Mouse (Mus musculus) stomach, embryonic 15.5 days (tissue): ENCODE data around the gene Sult1a1. TPM values are rescaled to one million over a fixed set of nuclear protein-coding genes. Genes with fewer than 3 reads are reported as not detected.
"Not testable (repeated sequence)": the region's sequence is repeated elsewhere in the genome, so short reads cannot be mapped to it uniquely, and the experiment has no call there.

Experiments
- ATAC-seq: fragments of 200-750 bp; cut with Nextera tagmentation; 2 replicates; pipeline ENCODE4 v1.8.0; 2017; ENCODE audit warnings: low read depth, moderate number of reproducible peaks, moderate TSS enrichment; ENCODE audit not compliant: insufficient read depth, low FRiP score
- H3K27ac ChIP-seq: fragments of 300-500 bp; sonication (generic); 2 replicates; pipeline ENCODE4 v1.5.1; 2015; ENCODE audit warnings: mild to moderate bottlenecking, inconsistent platforms
- H3K27me3 ChIP-seq: fragments of 300-500 bp; sonication (generic); replicated peaks from 2 replicates; pipeline ENCODE4 v1.6.1; 2015; ENCODE audit warnings: inconsistent platforms
- H3K36me3 ChIP-seq: fragments of 300-500 bp; sonication (generic); 2 replicates; pipeline ENCODE4 v1.6.1; 2015; ENCODE audit warnings: inconsistent platforms
- H3K4me1 ChIP-seq: fragments of 300-500 bp; sonication (generic); 2 replicates; pipeline ENCODE4 v1.6.1; 2015; ENCODE audit warnings: inconsistent platforms
- H3K4me2 ChIP-seq: fragments of 300-500 bp; sonication (generic); 2 replicates; pipeline ENCODE4 v1.6.1; 2015; ENCODE audit warnings: mild to moderate bottlenecking, inconsistent platforms
- H3K4me3 ChIP-seq: fragments of 300-500 bp; sonication (generic); replicated peaks from 2 replicates; pipeline ENCODE4 v1.5.1; 2015; ENCODE audit warnings: inconsistent platforms
- H3K9ac ChIP-seq: fragments of 300-500 bp; sonication (generic); 2 replicates; pipeline ENCODE4 v1.6.1; 2015; ENCODE audit warnings: inconsistent platforms
- H3K9me3 ChIP-seq: fragments of 300-500 bp; sonication (generic); 2 replicates; pipeline ENCODE4 v1.6.1; 2016; ENCODE audit warnings: inconsistent platforms
- WGBS: fragments of 180-500 bp; shearing (Covaris S2); methylation state at CpG from one replicate; pipeline ENCODE4 v1.1.7; 2015; 5-methylcytosine and 5-hydroxymethylcytosine counted together
- polyA plus RNA-seq: library from polyadenylated mRNA; unstranded; fragments of >200 nt; fragmentation: Nextera tagmentation; extraction: Ambion mirVana; gene quantifications from 2 replicates; pipeline ENCODE4 v1.2.1, GENCODE M21; 2015

The Sult1a1 gene
- polyA plus RNA-seq, 1 experiment from 2014 or later = 9.7 TPM

DNA sequence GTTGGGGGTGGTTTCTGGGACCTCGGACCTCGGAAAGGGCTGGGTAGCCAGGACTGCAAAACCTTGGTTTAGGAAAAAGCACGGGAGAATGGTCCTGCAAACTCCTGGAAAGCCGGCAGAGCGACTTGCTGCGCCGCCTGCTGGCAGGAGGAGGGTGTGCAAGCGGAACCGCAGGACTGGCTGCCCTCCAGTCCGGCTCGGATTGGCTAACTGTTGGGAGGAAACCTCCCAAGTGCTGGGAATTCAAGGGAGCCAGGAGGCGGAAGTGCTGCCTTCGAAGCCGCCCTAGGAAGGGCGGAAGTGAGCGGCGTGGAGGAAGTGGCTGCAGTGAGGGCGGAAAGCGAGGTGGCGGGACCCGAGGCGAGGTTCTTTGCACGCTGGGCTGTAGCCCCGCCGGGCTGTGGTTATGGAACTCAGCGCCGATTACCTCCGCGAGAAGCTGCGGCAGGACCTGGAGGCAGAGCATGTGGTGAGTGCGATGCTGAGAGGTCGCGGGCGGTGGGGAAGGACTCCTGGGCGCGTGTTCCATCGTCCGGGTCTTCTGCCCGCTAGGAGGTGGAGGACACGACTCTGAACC, 19.5 kb upstream of the Sult1a1 start, which contains the start of gene Slx1b:
Slx1b (minus strand) TSS at position 154 of the 577 bp plus-strand sequence.
- Histone ChIP-seq H3K4me1 (peaks cover 13% of the 10 kb centered on the region), H3K36me3 (peaks cover 15% of the 10 kb centered on the region), H3K27me3 (no peaks in the 10 kb centered on the region), H3K4me2 (peak within 1 kb of the TSS; percentile 95), H3K9ac (peak within 1 kb of the TSS; percentile 87), H3K4me3 (peak within 1 kb of the TSS; percentile 93), H3K27ac (peak within 1 kb of the TSS; percentile 98), H3K9me3 (no peaks in the 10 kb centered on the region)
- under 1% methylated on average over 40 of the region's 40 CpGs for whole genome bisulfite sequencing
- ATAC-seq = peak; percentile 97

DNA sequence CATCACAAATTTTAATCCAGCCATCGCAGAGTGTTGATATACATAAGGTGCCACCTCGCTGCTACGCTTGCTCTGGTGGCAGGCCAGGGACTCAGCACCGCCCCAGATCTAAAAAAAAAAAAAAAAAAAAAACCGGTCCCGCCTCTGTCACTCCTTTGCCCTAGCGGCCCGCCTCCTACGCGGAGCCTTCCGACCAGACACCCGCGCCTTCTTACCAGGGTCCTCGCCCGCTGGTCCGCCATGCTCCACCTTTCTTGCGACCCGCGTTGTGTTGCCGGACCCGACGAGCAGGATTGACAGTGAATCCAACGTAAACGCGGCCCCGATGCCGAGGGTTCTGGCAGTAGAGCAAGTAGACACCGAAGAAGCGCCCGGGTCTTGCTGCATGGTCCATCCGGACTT, 19.0 kb upstream of the Sult1a1 start, which contains the start of gene Bola2:
Bola2 (plus strand) TSS at position 192 of the 402 bp plus-strand sequence.
- Histone ChIP-seq H3K4me2 (peak within 1 kb of the TSS; percentile 95), H3K27ac (peak within 1 kb of the TSS; percentile 98), H3K4me3 (peak within 1 kb of the TSS; percentile 93), H3K9me3 (no peaks in the 10 kb centered on the region), H3K36me3 (peaks cover 17% of the 10 kb centered on the region), H3K9ac (peak within 1 kb of the TSS; percentile 87), H3K27me3 (no peaks in the 10 kb centered on the region), H3K4me1 (peaks cover 13% of the 10 kb centered on the region)
- ATAC-seq = peak; percentile 63; the same call in 1 of the 2 replicates
- under 1% methylated on average over 31 of the region's 31 CpGs for WGBS

DNA sequence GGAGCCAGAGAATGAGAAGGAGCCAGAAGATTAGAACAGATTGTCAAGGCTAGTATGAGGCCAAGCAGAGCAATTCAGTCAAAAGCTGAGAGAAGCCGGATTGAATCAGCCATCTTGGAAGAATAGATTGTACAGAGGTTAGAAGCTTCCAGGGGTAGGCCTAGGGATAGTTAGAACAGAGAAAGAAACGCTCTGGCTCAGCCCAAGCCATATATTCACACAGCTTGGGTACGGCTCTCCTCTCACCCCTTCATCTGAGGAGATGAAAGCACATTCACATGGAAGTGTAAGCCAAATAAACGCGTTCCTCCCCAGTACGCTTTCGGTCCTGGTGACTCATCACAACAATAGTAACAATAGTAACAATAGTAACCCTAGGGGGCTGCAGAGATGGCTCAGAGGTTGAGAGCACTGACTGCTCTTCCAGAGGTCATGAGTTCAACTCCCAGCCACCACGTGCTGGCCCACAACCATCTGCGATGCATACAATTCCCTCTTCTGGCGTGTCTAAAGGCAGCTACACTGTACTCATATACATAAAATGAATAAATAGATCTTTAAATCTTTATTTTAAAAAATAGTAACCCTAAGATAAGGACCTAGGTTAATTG, 18.3 kb upstream of the Sult1a1 start:
- peak overlapping the region; percentile 73 for H3K4me2 ChIP-seq
- no peaks in the 10 kb centered on the region for H3K27me3 ChIP-seq
- no peak overlapping the region; the same call in 1 of the 2 replicates for H3K27ac ChIP-seq
- H3K36me3 ChIP-seq = peaks cover 17% of the 10 kb centered on the region
- H3K4me1 ChIP-seq = peaks cover 13% of the 10 kb centered on the region
- no peak for ATAC-seq
- no peak overlapping the region for H3K9ac ChIP-seq
- WGBS = 40% methylated on average over 10 of the region's 10 CpGs
- H3K4me3 ChIP-seq = peak overlapping the region; percentile 93
- no peaks in the 10 kb centered on the region for H3K9me3 ChIP-seq

DNA sequence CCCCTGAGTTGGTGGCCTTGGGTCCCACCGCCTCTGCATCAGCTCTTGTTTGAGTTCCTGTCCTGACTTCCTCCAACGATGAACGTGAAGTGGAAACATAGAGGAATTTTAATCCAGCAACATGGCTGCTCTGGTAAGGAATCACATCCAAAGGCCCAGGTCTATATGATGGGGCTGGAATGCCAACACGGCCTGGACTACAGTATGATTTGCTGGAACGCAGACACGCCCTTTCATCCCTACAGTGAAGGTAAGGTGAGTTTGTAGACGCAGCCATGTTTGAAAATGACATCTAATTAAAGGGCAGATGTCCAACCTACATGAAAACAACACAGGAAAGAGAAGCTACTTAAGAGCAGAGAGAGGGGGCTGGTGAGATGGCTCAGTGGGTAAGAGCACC, 17.5 kb upstream of the Sult1a1 start:
- Histone ChIP-seq H3K4me3 (no peak overlapping the region), H3K4me2 (0 out of 2 replicates have a peak overlapping the region, but pooled peaks have one; percentile 2), H3K36me3 (peaks cover 17% of the 10 kb centered on the region), H3K9me3 (no peaks in the 10 kb centered on the region), H3K27me3 (no peaks in the 10 kb centered on the region), H3K9ac (no peak overlapping the region), H3K27ac (no peak overlapping the region), H3K4me1 (peaks cover 13% of the 10 kb centered on the region)
- ATAC-seq = no peak
- 74% methylated on average over 7 of the region's 7 CpGs for WGBS

DNA sequence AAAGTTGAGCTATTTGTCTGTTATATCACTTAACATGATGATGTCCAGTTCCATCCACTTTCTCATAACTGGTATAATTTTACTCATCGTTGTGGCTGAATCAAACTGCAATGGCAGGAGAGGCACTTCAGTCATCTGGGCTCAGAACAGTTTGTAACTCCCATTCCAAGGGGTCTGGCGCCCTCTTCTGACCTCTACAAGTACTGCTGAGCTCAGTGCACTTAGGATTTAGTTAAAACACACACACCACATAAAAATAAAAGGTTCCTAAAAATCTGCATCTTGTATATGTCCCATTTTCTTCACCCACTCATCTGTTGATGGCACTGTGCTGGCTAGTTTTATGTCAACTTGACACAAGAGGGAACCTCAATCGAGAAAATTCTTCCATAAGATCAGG, 17.0 kb upstream of the Sult1a1 start:
- WGBS = 31% methylated on average over 3 of the region's 3 CpGs
- H3K27ac ChIP-seq = no peak overlapping the region

DNA sequence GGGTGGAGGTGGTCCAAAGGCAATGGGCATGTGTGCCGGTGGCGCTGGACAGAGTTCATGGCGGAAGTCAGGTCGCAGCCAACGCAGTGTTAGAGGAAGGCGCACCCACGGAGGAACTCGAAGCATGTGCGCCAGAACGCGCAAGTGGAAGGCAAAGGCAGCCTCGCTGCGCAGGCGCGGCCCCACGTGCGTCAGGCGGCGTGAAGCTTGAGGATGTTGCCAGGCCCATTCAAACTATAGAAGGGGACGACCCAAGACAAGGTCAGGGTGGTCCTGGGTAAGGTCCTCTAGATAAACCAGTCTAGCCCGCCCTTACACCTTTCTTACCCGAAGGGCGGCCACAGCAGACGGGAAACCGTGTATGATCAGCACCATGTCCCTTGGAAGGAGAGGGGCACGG, 16.2 kb upstream of the Sult1a1 start:
- Histone ChIP-seq H3K9ac (no peak overlapping the region), H3K4me1 (peaks cover 13% of the 10 kb centered on the region), H3K9me3 (no peaks in the 10 kb centered on the region), H3K27ac (no peak overlapping the region), H3K4me2 (no peak overlapping the region), H3K27me3 (no peaks in the 10 kb centered on the region), H3K36me3 (peaks cover 17% of the 10 kb centered on the region), H3K4me3 (no peak overlapping the region)
- 92% methylated on average over 26 of the region's 26 CpGs for WGBS
- ATAC-seq = no peak

More for the DNA sequence above, 17.0 kb upstream of the Sult1a1 start:
- Histone ChIP-seq H3K36me3 (peaks cover 17% of the 10 kb centered on the region), H3K4me3 (no peak overlapping the region), H3K4me2 (no peak overlapping the region), H3K9ac (no peak overlapping the region), H3K9me3 (no peaks in the 10 kb centered on the region), H3K27me3 (no peaks in the 10 kb centered on the region), H3K4me1 (peaks cover 13% of the 10 kb centered on the region)
- ATAC-seq = no peak

DNA sequence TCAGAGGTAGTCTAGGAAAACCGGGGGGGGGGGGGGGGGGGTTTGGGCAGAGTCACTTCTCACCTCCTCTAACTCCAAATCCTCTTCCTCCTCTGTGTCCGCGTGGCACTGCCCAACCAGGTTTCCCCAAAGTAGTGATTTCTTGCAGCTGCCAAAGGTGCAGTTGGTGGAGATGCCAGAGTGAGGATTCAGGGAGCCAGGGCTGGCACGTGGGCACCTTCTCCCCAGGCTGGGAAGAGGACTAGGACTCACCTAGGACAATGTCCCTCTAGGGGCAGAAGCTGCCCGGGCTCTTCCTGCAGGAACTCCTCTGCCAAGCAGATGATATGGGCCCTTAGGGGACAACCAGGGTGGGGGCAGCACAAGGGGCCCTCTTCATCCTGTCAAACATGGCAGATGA, 15.4 kb upstream of the Sult1a1 start:
- no peak overlapping the region for H3K9ac ChIP-seq
- H3K36me3 ChIP-seq = peaks cover 17% of the 10 kb centered on the region
- ATAC-seq = no peak
- no peak overlapping the region for H3K4me2 ChIP-seq
- H3K4me1 ChIP-seq = peaks cover 10% of the 10 kb centered on the region
- WGBS = 75% methylated on average over 5 of the region's 5 CpGs
- no peak overlapping the region for H3K4me3 ChIP-seq
- no peaks in the 10 kb centered on the region for H3K27me3 ChIP-seq
- no peaks in the 10 kb centered on the region for H3K9me3 ChIP-seq
- no peak overlapping the region for H3K27ac ChIP-seq

DNA sequence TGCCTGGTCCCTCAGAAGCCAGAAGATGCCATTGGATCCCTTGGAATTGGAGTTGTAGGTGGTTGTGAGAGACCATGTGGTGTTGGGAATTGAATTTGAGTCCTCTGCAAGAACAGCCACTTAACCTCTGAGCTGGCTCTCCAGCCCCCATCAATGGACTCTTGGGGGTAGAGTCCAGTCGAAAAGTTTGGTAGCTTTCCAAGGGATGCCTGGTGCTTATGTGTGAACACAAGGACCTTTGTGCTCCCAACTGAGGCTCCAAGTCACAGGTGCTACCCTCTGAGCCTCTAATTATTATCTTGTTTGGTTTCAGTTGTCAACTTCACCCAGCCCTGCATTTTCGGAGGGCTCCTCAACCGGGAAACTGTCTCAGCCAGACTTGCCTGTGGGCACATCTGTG, 14.5 kb upstream of the Sult1a1 start:
- Histone ChIP-seq H3K4me2 (no peak overlapping the region), H3K9ac (no peak overlapping the region), H3K27me3 (no peaks in the 10 kb centered on the region), H3K4me1 (0 out of 2 replicates have a peak, but pooled peaks cover 5% of the 10 kb centered on the region), H3K36me3 (peaks cover 17% of the 10 kb centered on the region), H3K4me3 (no peak overlapping the region), H3K27ac (no peak overlapping the region), H3K9me3 (no peaks in the 10 kb centered on the region)
- 84% methylated on average over 3 of the region's 3 CpGs for WGBS
- ATAC-seq = no peak

DNA sequence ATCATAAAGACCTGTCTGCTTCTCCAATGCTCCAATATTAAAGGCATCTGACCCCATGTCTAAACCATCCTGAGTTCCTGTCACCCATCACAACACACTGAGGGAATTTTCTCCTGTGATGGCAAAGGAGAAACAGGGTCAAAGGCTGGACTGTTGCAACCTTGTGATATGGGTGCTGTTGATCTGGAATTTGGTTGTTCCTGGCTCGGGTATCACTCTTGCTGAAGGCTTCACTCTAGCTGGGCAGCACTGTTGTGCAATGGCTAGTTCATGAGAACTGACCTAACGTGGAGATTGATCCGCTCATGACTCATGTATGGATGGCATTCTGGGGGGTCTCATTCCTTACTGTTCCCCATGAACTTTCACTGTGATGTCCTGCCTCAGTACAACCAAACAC, 12.8 kb upstream of the Sult1a1 start:
- no peak overlapping the region for H3K9ac ChIP-seq
- H3K27me3 ChIP-seq = no peaks in the 10 kb centered on the region
- no peak overlapping the region for H3K4me3 ChIP-seq
- ATAC-seq = no peak
- no peaks in the 10 kb centered on the region for H3K4me1 ChIP-seq
- 72% methylated on average over 3 of the region's 3 CpGs for WGBS
- peaks cover 17% of the 10 kb centered on the region for H3K36me3 ChIP-seq
- H3K4me2 ChIP-seq = no peak overlapping the region
- no peaks in the 10 kb centered on the region for H3K9me3 ChIP-seq
- no peak overlapping the region for H3K27ac ChIP-seq

DNA sequence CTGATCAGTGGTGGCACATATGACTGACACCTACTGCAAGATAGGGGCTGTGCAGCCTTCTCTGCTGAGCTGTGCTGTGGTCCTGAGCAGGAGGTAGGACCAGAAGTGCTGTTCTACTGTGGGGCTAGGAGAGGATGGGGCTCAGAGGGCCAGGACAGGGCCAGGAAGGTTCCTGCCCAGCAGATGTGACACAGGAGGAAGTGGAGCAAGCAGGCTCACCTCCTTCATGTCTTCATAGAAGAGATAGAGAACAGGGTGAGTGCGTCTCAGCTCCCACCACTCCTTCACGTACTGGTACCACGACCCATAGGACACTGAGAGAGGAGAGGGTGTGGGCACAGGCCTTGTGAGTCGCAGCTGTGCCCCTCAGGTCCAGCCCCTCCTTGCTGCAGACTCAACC, 11.9 kb upstream of the Sult1a1 start:
- not testable (repeated sequence) for H3K27ac ChIP-seq, H3K4me1 ChIP-seq, H3K27me3 ChIP-seq, H3K4me3 ChIP-seq, H3K4me2 ChIP-seq, H3K9ac ChIP-seq, ATAC-seq, H3K9me3 ChIP-seq
- 74% methylated on average over 4 of the region's 4 CpGs for WGBS
- peaks cover 17% of the 10 kb centered on the region for H3K36me3 ChIP-seq

DNA sequence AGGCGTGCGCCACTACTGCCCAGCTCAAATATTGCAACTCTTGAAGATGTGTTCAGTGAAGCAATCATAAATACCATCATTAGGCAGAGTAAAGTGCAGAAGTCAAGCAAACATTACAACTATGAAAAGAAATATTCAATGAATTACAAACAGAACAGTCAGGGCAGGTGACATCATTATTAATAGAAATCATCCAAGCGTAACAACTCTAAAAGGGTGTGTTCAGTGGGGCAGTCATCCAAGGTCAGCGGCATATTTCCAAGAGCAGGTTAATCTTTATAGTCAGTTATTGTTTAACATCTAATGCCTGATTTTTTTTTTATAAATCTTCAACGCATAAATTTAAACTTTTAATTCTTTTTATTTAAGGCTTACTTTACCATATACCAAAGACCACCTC, 5.0 kb upstream of the Sult1a1 start:
- Histone ChIP-seq H3K9me3 (no peaks in the 10 kb centered on the region), H3K27me3 (no peaks in the 10 kb centered on the region), H3K4me1 (no peaks in the 10 kb centered on the region), H3K36me3 (no peaks in the 10 kb centered on the region), H3K27ac (no peak overlapping the region), H3K4me3 (no peak overlapping the region), H3K4me2 (no peak overlapping the region), H3K9ac (no peak overlapping the region)
- ATAC-seq = no peak
- 79% methylated on average over 5 of the region's 5 CpGs for WGBS

DNA sequence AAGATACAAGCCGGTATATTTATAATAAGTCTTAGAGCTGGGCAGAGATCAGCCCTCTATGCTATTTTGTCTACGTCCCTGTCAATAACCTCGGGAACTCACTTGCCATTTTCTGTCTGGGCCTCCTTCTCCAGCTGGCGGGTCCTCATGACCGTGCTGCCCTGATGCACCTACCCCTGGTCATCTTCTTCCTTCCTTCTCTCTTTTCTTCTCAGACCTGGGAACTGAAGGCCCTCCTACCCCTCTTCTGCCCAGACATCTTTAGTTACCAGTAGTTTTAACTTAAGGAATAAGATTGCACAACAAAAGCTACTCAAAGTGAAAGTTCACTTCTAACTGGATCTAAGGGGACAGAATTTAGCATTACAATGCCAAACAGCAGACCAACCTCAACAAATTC, 3.5 kb upstream of the Sult1a1 start:
- Histone ChIP-seq H3K36me3 (no peaks in the 10 kb centered on the region), H3K4me2 (no peak overlapping the region), H3K9ac (no peak overlapping the region), H3K9me3 (no peaks in the 10 kb centered on the region), H3K27ac (no peak overlapping the region), H3K27me3 (no peaks in the 10 kb centered on the region), H3K4me1 (no peaks in the 10 kb centered on the region), H3K4me3 (no peak overlapping the region)
- WGBS = 85% methylated on average over 5 of the region's 5 CpGs
- no peak for ATAC-seq
